Mouse (Mus musculus): ENCODE results near the gene Prr5. TPM values are rescaled to one million over a fixed set of nuclear protein-coding genes. Genes with fewer than 3 reads are reported as not detected.
A peak's percentile ranks its signal among the peaks of the same experiment; 100 is the strongest.

Prr5 gene
- polyA plus RNA-seq, 1 experiment, result 8.8 TPM

- Histone ChIP-seq H3K36me3 (replicated peaks; ENCODE audit: low read length) (no peaks in the 10 kb centered on the region), H3K4me1 (peaks cover 33% of the 10 kb centered on the region), H3K9me3 (no peaks in the 10 kb centered on the region), H3K4me3 (replicated peaks) (no peak overlapping the region), H3K27me3 (replicated peaks) (peaks cover 81% of the 10 kb centered on the region)
- TF ChIP-seq FLI1 (IDR thresholded peaks at IDR 0.05; ENCODE audit: low read length) (no peak), GATA1 (IDR thresholded peaks at IDR 0.05; ENCODE audit: borderline replicate concordance, low read length) (no peak)
Observed at GRCm38 (mm10) chr15:84684520-84684919, 15.1 kb downstream of the Prr5 start.

DNA sequence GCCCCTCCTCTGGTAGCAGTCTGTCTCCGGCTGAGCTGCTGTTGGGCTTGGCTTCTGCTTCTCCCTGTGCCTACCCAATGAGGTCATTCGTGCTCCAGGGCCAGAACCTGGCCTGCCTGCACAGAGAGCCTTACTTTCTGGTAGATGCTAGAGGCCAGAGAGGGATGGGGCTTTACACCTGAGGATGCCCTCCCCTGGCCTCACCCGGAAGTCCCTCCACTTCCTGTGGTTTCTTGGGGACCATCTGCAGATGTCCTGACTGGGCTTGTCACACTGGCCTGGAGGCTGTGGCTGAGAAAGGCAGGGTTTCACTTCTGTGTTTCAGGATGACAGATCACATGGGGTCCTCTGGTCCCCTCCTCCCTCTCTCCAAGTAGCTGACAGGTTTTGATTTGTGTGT, 16.0 kb downstream of the Prr5 start:
- Histone ChIP-seq H3K27me3 (replicated peaks) (peaks cover 75% of the 10 kb centered on the region), H3K4me1 (peaks cover 30% of the 10 kb centered on the region)

DNA sequence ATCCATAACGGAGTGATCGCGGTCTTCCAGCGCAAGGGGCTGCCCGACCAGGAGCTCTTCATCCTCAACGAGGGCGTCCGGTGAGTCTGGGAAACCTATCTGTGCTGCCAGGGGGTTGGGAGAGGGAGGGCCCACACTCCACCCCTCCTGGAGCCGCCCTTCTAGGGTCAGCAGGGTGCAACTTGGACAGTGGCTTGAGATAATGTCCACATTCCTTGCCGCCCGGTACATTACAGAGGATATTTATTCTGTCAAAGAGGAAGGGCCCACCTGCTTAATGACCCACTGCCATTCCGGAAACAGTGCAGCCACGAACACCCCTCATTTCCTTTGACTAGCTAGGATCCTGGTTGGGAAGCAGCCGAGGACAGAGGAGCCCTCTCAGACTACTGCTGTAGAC, 18.5 kb downstream of the Prr5 start:
- Histone ChIP-seq H3K36me3 (replicated peaks; ENCODE audit: low read length) (no peaks in the 10 kb centered on the region), H3K9me3 (peaks cover 8% of the 10 kb centered on the region), H3K4me3 (replicated peaks) (no peak overlapping the region), H3K4me1 (peaks cover 18% of the 10 kb centered on the region), H3K27me3 (replicated peaks) (peaks cover 54% of the 10 kb centered on the region)
- TF ChIP-seq FLI1 (IDR thresholded peaks at IDR 0.05; ENCODE audit: low read length), result no peak
- TF ChIP-seq GATA1 (IDR thresholded peaks at IDR 0.05; ENCODE audit: borderline replicate concordance, low read length), result no peak

More for the DNA sequence above, 16.0 kb downstream of the Prr5 start:
- no peaks in the 10 kb centered on the region for H3K36me3 ChIP-seq (replicated peaks; ENCODE audit: low read length)
- peak overlapping the region; percentile 23 for H3K4me3 ChIP-seq (replicated peaks)
- TF ChIP-seq FLI1 (IDR thresholded peaks at IDR 0.05; ENCODE audit: low read length) (no peak), GATA1 (IDR thresholded peaks at IDR 0.05; ENCODE audit: borderline replicate concordance, low read length) (no peak)
- H3K9me3 ChIP-seq, result no peaks in the 10 kb centered on the region

- peaks cover 15% of the 10 kb centered on the region for H3K9me3 ChIP-seq
- H3K27me3 ChIP-seq (replicated peaks), result peaks cover 45% of the 10 kb centered on the region
- H3K4me1 ChIP-seq, result peaks cover 18% of the 10 kb centered on the region
- H3K4me3 ChIP-seq (replicated peaks), result no peak overlapping the region
- TF ChIP-seq GATA1 (IDR thresholded peaks at IDR 0.05; ENCODE audit: borderline replicate concordance, low read length) (no peak), FLI1 (IDR thresholded peaks at IDR 0.05; ENCODE audit: low read length) (no peak)
- no peaks in the 10 kb centered on the region for H3K36me3 ChIP-seq (replicated peaks; ENCODE audit: low read length)
Observed at GRCm38 (mm10) chr15:84689356-84689755, 19.9 kb downstream of the Prr5 start.

- H3K4me1 ChIP-seq, result no peaks in the 10 kb centered on the region
- H3K27me3 ChIP-seq (replicated peaks), result peaks cover 42% of the 10 kb centered on the region
- no peak for TF ChIP-seq GATA1 (IDR thresholded peaks at IDR 0.05; ENCODE audit: borderline replicate concordance, low read length)
- TF ChIP-seq FLI1 (IDR thresholded peaks at IDR 0.05; ENCODE audit: low read length), result no peak
- H3K4me3 ChIP-seq (replicated peaks), result no peak overlapping the region
- peaks cover 17% of the 10 kb centered on the region for H3K9me3 ChIP-seq
- no peaks in the 10 kb centered on the region for H3K36me3 ChIP-seq (replicated peaks; ENCODE audit: low read length)
Observed at GRCm38 (mm10) chr15:84691513-84691912, 22.1 kb downstream of the Prr5 start.

GRCm38 (mm10) chr15:84692645-84693044, 23.2 kb downstream of the Prr5 start:
- H3K27me3 ChIP-seq (replicated peaks), result peaks cover 40% of the 10 kb centered on the region
- H3K36me3 ChIP-seq (replicated peaks; ENCODE audit: low read length), result no peaks in the 10 kb centered on the region
- peaks cover 17% of the 10 kb centered on the region for H3K9me3 ChIP-seq
- no peak overlapping the region for H3K4me3 ChIP-seq (replicated peaks)
- no peaks in the 10 kb centered on the region for H3K4me1 ChIP-seq
- no peak for TF ChIP-seq GATA1 (IDR thresholded peaks at IDR 0.05; ENCODE audit: borderline replicate concordance, low read length)
- TF ChIP-seq FLI1 (IDR thresholded peaks at IDR 0.05; ENCODE audit: low read length), result no peak

GRCm38 (mm10) chr15:84696021-84696420, 26.6 kb downstream of the Prr5 start:
- H3K4me1 ChIP-seq, result no peaks in the 10 kb centered on the region
- H3K4me3 ChIP-seq (replicated peaks), result no peak overlapping the region
- TF ChIP-seq FLI1 (IDR thresholded peaks at IDR 0.05; ENCODE audit: low read length), result no peak
- TF ChIP-seq GATA1 (IDR thresholded peaks at IDR 0.05; ENCODE audit: borderline replicate concordance, low read length), result no peak
- H3K27me3 ChIP-seq (replicated peaks), result peaks cover 37% of the 10 kb centered on the region
- H3K36me3 ChIP-seq (replicated peaks; ENCODE audit: low read length), result no peaks in the 10 kb centered on the region
- peaks cover 17% of the 10 kb centered on the region for H3K9me3 ChIP-seq

GRCm38 (mm10) chr15:84697611-84698011, 28.2 kb downstream of the Prr5 start:
- Histone ChIP-seq H3K27me3 (replicated peaks) (peaks cover 37% of the 10 kb centered on the region), H3K4me3 (replicated peaks) (no peak overlapping the region), H3K36me3 (replicated peaks; ENCODE audit: low read length) (no peaks in the 10 kb centered on the region), H3K9me3 (peaks cover 12% of the 10 kb centered on the region), H3K4me1 (no peaks in the 10 kb centered on the region)
- TF ChIP-seq FLI1 (IDR thresholded peaks at IDR 0.05; ENCODE audit: low read length) (no peak), GATA1 (IDR thresholded peaks at IDR 0.05; ENCODE audit: borderline replicate concordance, low read length) (no peak)

DNA sequence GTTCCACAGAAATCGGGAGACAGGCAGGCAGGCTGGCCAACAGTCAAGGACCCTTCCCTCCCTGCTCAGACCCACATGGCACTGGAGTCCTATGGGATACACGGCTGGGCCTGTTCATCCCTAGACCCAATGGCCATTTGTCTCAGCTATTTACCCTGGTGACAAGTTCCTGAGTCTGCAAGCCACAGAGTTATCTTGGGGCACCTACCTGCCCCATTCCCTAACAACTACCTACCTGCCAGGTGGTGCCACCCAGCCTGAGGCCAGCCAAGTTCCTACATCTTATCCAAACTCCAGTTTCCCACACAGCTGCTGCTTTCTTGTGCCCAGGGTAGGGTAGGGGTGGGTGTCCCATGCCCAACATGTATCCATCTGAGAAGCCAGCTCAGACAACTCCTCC, 28.8 kb downstream of the Prr5 start:
- Histone ChIP-seq H3K27me3 (replicated peaks) (peaks cover 35% of the 10 kb centered on the region), H3K9me3 (peaks cover 6% of the 10 kb centered on the region), H3K4me1 (no peaks in the 10 kb centered on the region), H3K36me3 (replicated peaks; ENCODE audit: low read length) (no peaks in the 10 kb centered on the region), H3K4me3 (replicated peaks) (no peak overlapping the region)
- no peak for TF ChIP-seq FLI1 (IDR thresholded peaks at IDR 0.05; ENCODE audit: low read length)

GRCm38 (mm10) chr15:84700147-84700794, 30.9 kb downstream of the Prr5 start:
- no peaks in the 10 kb centered on the region for H3K36me3 ChIP-seq (replicated peaks; ENCODE audit: low read length)
- H3K4me1 ChIP-seq, result no peaks in the 10 kb centered on the region
- no peak overlapping the region for H3K4me3 ChIP-seq (replicated peaks)
- H3K27me3 ChIP-seq (replicated peaks), result peaks cover 34% of the 10 kb centered on the region
- TF ChIP-seq GATA1 (IDR thresholded peaks at IDR 0.05; ENCODE audit: borderline replicate concordance, low read length) (no peak), FLI1 (IDR thresholded peaks at IDR 0.05; ENCODE audit: low read length) (no peak)
- no peaks in the 10 kb centered on the region for H3K9me3 ChIP-seq
